Mouse (Mus musculus): ENCODE data around the gene P2ry12.

- no peak for TF ChIP-seq CTCF (IDR thresholded peaks at IDR 0.05; ENCODE audit: low read depth)
- no peak for TF ChIP-seq EP300 (IDR thresholded peaks at IDR 0.05; ENCODE audit: low read depth)
Observed at GRCm38 (mm10) chr3:59227696-59228095, 35.0 kb downstream of the P2ry12 start.

Data from liver, embryonic 14.5 days (tissue).